Mouse (Mus musculus): ENCODE data around the gene Gpc5.
"Not testable (repeated sequence)": the region's sequence is repeated elsewhere in the genome, so short reads cannot be mapped to it uniquely, and the experiment has no call there.

The Gpc5 gene

DNA sequence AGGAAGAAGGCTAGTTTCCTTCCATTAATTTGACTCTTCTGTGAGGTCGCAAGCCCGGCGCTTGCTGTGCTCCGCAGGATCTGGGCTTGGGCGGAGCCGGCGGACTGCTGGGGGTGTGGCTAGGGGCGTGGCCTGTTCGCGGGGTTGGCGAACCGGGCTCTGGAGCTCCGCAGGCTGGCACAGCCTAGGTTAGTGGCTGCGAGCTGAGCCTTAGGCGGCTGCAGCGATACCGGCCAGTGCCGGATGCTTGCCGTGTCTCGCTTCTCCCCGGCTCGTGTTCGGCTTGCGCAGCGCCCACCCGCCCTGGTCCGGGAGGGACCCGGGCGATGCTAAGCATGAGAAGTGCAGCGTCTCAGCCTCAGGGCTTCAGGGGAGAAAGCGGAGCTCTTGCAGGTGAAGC is at the start of gene Gpc5:
TSS of gene Gpc5 (plus strand) at position 135 of the 400 bp plus-strand sequence.
- DNase-seq (ENCODE audit: extremely low spot score, low spot score), result peak; percentile 91

DNA sequence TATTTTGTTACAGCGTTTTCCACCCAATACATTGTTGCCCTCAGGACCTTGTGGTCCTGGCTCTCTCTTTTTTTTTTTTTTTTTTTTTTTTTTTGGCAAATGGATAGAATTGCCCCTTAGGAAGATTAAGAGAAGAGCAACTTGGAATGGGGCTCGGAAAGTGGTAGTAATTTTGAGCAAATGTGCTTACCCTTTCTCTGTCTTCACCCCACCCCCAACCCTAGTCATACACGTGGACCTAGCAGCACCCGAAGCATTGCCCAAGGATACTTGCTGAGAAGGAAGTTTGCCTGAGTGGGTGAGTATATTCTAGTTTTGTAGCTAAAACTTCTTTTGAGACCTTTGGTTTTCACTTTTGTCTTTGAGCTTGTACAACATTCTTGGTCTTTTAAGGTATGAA is 49.4 kb upstream of the Gpc5 start:
- DNase-seq (ENCODE audit: extremely low spot score, low spot score), result no peak

DNA sequence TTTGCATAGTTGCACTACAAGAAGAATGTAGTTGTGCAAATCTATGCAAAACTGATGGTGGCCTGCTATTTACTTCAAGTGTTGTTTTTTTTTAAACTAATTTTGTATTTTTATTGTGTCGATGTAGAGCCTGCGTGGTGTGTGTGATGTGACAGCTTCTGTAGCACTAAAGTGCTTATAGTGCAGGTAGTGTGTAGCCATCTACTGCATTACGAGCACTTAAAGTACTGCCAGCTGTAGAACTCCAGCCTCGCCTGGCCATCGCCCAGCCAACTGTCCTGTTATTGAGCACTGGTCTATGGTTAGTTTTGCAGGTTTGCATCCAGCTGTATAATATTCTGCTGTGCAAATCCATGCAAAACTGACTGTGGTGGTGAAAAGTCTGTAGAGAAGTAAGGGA is 48.0 kb upstream of the Gpc5 start:
- no peak for DNase-seq (ENCODE audit: extremely low spot score, low spot score)

DNA sequence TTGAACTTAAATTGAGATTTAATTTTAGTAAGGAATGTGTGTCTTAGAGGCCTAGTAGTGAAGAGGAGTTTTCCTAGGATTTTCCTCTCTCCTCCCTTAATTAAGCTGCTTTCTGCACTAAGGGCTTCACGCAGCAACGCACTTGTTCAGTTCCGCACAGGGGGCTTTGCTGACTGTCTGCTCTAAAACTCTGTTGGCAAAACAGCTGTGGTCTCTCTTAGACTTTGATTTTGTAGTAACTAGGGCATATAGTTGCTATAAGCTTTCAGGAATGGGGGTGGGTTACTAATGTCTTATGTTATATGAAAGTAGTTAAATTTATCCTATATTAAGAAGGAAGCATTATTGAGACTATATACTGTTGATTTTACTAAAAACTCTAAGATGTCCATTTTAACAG is 46.3 kb upstream of the Gpc5 start:
- no peak for DNase-seq (ENCODE audit: extremely low spot score, low spot score)

DNA sequence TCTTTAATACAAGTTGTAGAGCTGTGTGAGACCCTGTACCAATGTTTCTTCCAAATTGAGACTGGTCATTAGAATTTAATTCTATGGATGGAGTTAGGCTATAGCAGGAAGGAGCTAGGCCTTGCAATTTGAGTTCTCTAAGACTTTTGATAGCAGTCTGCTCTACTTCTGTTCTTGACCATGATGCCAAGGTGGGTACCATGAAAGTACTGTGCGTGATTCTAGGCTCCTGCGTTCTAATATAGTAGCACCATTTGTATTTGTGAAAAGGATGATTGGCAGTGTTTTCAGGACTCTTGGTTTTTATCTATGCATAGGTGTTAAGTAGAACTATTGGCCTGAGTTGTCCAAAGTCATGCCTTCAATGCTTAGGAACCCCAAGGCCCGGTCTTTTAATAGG is 44.7 kb upstream of the Gpc5 start:
- DNase-seq (ENCODE audit: extremely low spot score, low spot score), result no peak

DNA sequence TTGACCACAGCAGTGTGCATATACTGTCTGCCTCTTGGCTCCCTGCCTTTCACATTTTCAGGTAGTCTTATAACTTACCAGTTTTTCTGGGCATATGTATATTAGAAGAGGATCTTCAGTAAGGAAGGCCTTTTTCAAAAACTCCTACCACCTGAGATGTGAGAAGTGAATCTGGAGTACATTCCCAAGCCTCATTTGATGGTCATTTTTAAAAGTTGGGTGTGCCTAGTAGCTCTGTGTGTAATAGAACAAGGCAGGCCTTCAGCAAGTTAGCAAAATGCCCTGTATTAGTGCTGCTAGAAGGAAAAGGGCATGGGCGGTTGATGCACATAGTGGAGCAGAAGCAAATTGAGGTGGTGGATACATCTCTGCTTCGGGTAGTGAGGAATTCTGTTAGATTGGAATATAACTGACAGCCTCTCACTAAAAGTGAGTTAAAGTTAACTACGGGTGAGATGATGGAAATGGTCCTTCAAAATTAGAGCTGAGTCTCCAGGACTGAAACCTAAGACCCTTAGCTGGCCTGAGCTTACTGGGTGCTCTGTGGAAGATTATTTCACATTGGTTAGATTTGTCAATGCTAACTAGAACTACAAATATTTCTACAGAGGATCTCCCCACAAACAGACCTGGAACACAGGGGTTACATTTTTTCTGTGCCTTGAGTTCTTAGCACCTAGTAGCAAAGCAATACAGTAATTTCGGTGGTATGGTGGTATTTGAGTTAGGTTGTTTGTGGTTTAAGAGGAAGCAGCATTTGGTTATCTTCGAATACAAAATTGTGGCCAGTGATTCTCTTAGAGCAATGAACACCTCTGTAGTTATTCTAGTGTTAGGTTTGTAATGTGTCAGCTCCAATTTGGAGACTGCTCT is 43.8 kb upstream of the Gpc5 start:
- no peak for DNase-seq (ENCODE audit: extremely low spot score, low spot score)

DNA sequence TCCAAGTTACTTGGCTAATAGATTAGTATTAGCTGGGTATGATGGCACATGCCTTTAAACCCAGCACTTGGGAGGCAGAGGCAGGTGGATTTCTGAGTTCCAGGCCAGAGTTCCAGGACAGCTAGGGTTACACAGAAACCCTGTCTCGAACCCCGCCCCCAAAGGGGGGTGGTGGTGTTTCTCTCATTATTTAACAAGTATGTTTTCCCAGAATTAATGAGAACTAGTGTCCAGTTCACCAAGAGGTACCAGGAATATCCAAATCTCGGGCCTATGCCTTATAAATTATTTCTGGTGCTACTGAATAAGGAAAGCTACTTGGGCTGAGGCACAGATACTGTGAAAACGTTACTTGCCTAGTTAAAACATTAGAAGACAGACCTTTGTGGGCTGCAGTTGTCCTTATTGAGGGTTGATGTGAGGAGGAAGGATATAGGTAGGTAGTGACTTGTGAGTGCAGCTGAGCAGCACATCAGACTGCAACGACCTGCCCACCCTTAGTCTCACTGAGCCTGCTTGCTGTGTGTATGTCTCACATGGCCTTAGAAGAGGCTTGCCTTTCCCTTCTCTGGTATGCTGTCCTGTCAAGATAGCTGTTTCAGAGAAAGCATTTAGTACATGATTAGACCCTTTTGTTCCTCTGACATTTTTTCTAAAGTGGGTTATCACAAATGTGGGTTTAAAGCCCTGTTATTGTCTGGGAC is 43.0 kb upstream of the Gpc5 start:
- peak; percentile 28 for DNase-seq (ENCODE audit: extremely low spot score, low spot score)

DNA sequence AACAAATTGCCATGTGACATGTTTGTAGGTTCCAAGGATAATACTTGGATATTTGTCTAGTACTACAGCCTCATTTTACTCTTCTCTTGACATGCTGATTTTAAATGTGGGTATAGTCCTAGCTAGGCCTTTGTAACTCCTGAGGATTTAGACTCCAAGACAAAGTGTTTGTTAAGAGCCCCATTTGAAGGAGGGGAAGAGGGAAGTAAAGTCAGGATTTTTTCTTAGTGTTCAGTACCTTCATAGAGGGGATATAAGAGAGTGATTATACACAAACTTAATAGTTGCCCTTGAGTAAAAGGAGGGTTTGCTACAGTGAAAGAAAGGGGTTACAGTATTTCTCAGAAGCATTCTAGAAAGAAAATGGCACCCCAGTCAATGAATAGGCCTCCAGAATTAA is 42.2 kb upstream of the Gpc5 start:
- DNase-seq (ENCODE audit: extremely low spot score, low spot score), result no peak

DNA sequence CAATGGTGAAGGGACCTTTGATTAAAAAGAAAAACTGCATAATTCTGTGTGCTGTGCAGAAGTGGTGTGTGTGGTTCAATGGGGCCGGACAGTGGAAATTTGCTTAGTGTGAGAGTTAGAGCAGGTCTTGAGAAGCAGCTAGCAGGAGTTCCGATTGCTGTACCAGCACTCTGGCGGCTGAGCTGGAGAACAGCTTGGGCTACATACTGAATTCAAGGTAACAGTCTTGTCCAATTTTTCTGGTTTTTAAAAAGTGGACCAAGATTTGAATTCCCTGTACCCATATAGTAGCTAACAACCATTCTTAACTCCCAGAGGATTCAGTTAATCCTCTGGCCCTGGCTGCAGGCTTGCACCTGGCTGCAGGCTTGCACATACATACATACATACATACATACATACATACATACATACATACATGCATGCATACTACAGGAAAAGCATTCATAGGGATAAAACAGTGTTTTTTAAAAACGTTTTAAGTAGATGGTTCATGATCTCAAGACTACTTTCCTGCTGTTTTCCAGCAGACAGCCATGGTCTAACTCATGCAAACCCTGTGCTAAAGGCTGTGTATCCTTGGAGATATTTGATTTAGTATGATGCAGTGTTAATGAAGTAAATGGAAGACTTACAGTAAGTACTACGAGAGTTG is 40.8 kb upstream of the Gpc5 start:
- no peak for DNase-seq (ENCODE audit: extremely low spot score, low spot score)

DNA sequence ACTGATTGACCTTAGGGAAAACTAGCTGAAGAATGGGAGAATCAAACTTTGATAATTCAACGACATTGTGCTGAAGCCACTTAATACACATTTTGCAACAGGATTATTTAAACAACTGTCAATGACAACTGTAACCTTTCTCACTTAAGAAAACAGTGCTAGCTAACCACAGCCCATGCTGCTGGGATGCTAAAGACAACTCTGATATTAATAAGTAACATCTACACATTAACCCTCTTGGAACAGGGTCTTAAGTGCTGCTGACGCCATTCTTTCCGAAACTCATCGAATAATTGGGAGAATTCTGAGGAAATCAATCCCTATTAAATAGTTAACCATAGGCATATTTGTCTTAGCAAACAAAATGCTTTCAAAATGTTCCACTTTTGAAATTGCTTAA is 39.6 kb upstream of the Gpc5 start:
- DNase-seq (ENCODE audit: extremely low spot score, low spot score), result no peak

DNA sequence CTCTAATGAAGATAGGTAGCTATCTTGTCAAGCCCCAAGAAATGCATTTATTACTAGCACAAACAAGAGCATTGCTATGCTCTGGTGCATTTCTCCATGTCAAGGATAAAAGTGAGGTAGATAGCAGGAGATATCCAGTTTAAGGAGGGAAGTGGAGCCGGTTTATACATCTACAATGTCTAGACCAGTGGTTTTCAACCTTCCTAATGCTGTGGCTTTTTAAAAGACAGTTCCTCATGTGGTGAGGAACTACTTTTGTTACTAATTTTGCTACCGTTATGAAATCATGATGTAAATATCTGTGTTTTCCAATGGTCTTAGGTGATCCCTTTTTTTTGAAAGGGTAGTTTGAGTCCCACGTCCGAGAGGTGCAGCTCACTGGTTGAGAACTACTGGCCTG is 37.8 kb upstream of the Gpc5 start:
- no peak for DNase-seq (ENCODE audit: extremely low spot score, low spot score)

DNA sequence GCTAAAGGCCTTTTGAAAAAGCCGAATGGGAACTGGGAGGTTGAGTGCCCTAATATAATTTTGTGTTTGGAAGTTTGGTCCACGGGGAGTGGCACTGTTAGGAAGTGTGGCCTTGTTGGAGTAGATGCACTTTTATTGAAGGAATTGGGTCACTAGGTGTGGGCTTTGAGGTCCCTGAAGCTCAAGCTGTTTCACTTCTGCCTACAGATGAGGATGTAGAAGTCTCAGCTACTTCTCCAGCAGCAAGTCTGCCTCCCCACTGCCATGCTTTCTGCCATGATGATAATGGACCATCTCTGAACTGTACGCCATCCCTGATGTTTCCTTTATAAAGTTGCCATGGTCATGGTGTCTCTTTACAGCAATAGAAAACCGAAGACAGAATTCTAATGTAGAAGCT is 34.5 kb upstream of the Gpc5 start:
- no peak for DNase-seq (ENCODE audit: extremely low spot score, low spot score)

DNA sequence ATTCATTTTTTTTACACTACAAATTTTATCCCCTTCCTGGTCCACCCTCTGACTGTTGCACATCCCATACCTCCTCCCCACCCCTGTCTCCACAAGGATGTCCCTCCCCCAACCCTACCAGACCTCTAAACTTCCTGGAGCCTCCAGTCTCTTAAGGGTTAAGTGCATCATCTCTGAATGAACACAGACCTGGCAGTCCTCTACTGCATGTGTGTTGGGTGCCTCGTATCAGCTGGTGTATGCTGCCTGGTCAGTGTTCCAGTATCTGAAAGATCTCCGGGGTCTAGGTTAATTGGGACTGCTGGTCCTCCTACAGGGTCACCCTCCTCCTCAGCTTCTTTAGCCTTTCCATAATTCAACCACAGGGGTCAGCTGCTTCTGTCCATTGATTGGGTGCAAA is 25.9 kb upstream of the Gpc5 start:
- not testable (repeated sequence) for DNase-seq (ENCODE audit: extremely low spot score, low spot score)

DNA sequence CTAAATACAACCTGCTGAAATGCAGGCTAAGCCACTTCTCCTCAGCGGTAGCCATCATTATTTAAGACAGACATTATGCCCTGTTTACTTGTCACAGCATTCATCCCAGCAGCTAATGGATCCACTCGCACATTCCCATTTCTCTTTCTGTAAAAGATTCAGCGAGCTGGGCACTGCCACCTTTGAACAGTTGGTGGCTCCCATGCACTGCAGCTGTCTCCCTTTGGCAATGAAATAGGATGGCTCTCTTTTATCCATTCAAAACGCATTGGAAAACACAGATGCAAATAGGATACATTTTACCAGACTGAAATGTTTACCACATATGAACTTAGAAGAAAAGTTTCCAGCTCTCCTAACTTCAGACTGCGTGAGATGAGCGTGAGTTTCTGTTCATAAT is 21.5 kb upstream of the Gpc5 start:
- no peak for DNase-seq (ENCODE audit: extremely low spot score, low spot score)

DNA sequence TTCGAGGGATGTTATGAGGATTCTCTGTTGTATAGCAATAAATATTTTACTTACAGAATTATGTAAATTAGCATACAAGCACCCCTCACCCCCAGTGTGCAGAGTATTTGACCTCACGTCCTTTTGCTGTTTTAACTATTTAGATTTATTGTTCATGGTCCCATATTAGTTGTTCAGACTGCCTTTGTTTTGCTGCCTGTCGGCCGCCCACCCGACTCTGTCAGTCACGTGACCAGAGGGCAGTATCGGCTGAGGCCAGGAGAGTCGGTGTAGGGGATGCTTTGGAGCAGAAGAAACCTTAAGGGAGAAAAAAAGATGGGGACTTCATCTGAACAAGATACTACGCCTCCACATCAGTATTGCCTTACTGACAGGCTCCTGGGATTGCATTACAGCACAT is 14.7 kb upstream of the Gpc5 start:
- DNase-seq (ENCODE audit: extremely low spot score, low spot score), result no peak

DNA sequence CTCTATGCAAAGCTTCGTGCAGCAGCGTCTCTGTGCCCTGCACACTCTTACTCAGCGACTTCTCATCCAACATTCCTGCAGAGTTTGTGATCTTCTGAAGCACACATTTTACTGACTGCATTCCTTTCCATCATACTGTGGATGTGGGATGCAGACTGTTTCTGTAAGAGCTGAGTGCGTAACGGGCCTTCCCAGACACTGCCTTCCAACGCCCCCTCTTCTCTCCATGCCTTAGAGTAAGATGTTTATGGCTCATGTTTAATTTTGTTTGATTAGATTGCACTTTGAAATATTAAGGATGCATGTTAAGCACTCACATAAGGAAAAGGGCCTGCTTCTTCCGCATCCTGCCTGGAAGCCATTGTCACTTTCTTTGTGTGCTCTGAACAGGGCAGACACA is 14.0 kb upstream of the Gpc5 start:
- DNase-seq (ENCODE audit: extremely low spot score, low spot score), result no peak

DNA sequence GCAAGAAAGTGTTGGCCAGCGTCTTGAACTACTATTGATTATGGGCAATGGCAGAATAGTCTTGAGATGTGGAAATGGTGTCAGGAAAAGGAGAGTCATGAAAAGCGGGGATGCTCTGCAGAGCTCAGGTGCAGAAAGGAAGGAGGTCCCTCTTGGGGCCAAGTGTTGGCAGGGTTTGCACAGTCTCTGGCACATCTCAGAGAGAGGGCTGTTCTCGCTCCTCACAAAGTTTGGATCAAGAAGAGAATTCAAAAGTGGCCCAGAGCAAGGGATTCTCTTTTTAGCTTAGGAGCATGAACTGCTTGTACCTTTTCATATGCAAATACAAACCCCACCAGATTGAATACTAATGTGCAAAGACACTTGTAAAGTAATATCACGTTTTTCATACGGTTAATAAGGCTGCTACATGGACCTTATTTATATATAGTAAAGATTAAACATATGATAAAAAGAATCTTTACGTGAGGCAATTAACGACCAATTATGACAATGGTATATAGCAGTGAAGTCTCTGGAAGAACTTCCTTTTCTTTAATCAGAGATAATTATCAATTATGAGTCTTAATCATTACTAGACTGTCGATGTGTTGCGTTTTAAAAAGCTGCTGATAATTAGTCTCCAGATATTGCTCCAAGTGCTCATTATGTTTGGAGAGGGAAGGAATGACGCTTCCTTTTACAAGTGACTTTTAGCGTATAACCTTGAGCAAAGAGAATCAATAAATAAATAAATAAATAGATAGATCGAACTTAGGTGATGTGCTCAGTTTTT is 10.1 kb upstream of the Gpc5 start:
- DNase-seq (ENCODE audit: extremely low spot score, low spot score), result no peak

DNA sequence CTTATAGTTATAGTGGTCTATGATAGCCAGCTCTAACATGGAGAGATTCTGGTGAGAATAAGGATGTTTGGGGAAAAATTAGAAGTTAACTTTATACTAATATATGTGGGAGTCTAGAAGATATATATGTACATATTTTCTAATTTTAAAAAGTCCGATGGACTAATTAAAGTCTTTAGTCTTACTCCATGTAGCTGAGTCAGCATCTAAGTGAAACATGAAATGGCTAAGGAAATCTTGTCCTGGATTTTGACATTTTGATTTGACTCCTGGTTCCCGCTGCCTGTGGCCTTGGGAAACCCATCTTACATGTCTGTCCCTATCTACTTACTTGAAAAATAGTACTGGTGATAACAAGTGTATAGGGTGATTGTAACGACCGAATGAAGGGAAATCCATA is 1.5 kb upstream of the Gpc5 start:
- no peak for DNase-seq (ENCODE audit: extremely low spot score, low spot score)

DNA sequence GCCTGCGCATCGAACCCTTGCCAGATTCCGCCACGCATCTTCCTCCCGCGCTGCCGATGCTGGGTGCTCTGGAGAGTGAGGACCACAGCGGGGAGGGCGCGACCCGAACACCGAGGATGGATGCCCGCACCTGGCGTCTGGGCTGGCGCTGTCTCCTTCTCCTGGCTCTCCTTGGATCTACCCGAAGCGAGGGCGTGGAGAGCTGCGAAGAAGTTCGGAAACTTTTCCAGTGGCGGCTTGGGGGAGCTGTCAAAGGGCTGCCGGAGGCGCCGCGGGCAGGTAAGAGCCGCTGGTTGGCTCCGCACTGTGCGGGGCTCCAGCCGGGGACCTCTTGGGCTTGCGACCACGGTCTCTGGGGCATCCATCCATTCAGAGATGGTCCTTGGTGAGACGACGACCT is 495 bp downstream of the Gpc5 start:
- no peak for DNase-seq (ENCODE audit: extremely low spot score, low spot score)

DNA sequence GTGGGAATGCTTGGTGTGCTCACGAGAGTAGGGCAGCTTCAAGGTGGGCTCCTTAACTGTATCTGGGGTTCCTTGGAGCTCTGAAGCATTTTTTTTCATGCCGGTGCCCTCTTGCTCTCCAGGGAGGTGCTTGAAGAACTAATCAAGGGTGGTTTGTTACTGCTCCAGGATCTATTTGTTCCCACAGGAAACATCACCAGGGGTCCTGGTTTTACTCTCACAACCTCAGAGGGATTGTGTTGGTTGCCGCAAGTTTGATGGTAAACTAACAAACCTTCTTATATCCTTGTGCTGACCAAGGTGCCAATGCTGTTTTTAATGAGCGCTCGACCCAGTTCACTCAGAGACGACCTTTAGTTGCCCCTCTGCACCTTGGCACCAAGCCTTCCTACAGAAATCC is 937 bp downstream of the Gpc5 start:
- DNase-seq (ENCODE audit: extremely low spot score, low spot score), result no peak

DNA sequence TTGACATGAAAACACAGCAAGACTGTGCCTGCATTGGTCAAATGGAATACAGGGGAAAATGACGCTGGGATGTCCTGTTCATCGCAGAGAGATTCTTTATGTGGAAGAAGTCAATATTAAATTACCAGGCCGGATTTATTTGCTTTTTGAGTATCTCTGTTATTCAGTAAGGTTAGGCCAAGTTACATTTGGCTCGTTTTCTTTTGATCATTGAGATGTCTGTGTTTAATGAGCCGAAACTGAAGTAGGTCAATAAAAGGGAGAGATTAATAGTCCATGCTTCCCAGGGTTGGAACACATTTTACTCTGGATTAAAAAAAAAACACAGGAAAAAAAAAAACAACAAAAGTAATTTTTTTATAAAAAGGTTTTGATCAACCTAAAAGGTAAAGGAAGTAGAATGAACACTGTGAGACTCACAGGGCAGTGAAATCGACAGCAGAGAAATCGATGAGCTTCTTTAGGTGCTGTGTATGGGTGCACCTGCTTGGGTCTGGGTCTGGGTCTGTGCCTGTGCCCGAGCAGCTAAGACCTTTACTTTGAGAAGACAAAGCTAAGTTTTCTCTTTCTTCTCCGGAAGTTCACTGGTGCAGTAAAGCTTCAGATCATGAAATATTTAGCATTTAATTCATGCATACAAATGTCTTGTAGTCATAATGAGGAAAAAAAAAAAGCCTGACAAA is 8.7 kb downstream of the Gpc5 start:
- DNase-seq (ENCODE audit: extremely low spot score, low spot score), result no peak
